Mouse (Mus musculus): ENCODE data around the gene Il17c.

The Il17c gene

GRCm38 (mm10) chr8:122431694-122432442 lies 10.0 kb downstream of the Il17c start:
- DNase-seq (ENCODE audit: low spot score), result no peak

GRCm38 (mm10) chr8:122432443-122433268 lies 10.8 kb downstream of the Il17c start, which contains the start of gene Cyba:
Gene Cyba, minus strand, starts transcription at chr8:122432930.
- DNase-seq (ENCODE audit: low spot score), result peak; percentile 68

- DNase-seq (ENCODE audit: low spot score), result peak; percentile 24
Observed at GRCm38 (mm10) chr8:122433269-122433905, 11.6 kb downstream of the Il17c start.

- no peak for DNase-seq (ENCODE audit: low spot score)
Observed at GRCm38 (mm10) chr8:122435375-122435774, 13.6 kb downstream of the Il17c start.

GRCm38 (mm10) chr8:122436146-122436545 lies 14.3 kb downstream of the Il17c start:
- no peak for DNase-seq (ENCODE audit: low spot score)

- no peak for DNase-seq (ENCODE audit: low spot score)
Observed at GRCm38 (mm10) chr8:122436586-122437125, 14.8 kb downstream of the Il17c start.

GRCm38 (mm10) chr8:122437708-122438331 lies 16.0 kb downstream of the Il17c start:
- DNase-seq (ENCODE audit: low spot score), result no peak

GRCm38 (mm10) chr8:122439336-122439735 lies 17.5 kb downstream of the Il17c start:
- DNase-seq (ENCODE audit: low spot score), result no peak

- DNase-seq (ENCODE audit: low spot score), result no peak
Observed at GRCm38 (mm10) chr8:122441326-122441725, 19.5 kb downstream of the Il17c start.

- DNase-seq (ENCODE audit: low spot score), result no peak
Observed at GRCm38 (mm10) chr8:122442356-122442755, 20.5 kb downstream of the Il17c start.

- peak; percentile 51 for DNase-seq (ENCODE audit: low spot score)
Observed at GRCm38 (mm10) chr8:122442781-122443180, 21.0 kb downstream of the Il17c start.

GRCm38 (mm10) chr8:122443262-122444006 lies 21.6 kb downstream of the Il17c start, which contains the start of gene Mvd:
Gene Mvd, minus strand, starts transcription at chr8:122443422.
- DNase-seq (ENCODE audit: low spot score), result peak; percentile 99

- DNase-seq (ENCODE audit: low spot score), result peak; percentile 76
Observed at GRCm38 (mm10) chr8:122444058-122444748, 22.4 kb downstream of the Il17c start.

- no peak for DNase-seq (ENCODE audit: low spot score)
Observed at GRCm38 (mm10) chr8:122445203-122445602, 23.4 kb downstream of the Il17c start.

GRCm38 (mm10) chr8:122451161-122451703 lies 29.4 kb downstream of the Il17c start:
- no peak for DNase-seq (ENCODE audit: low spot score)

- DNase-seq (ENCODE audit: low spot score), result no peak
Observed at GRCm38 (mm10) chr8:122452154-122452553, 30.3 kb downstream of the Il17c start.

GRCm38 (mm10) chr8:122454409-122454808 lies 32.6 kb downstream of the Il17c start:
- no peak for DNase-seq (ENCODE audit: low spot score)

GRCm38 (mm10) chr8:122457171-122457570 lies 35.4 kb downstream of the Il17c start:
- DNase-seq (ENCODE audit: low spot score), result no peak

GRCm38 (mm10) chr8:122459218-122459900 lies 37.5 kb downstream of the Il17c start:
- peak; percentile 45 for DNase-seq (ENCODE audit: low spot score)

Measured in retina, embryonic 14.5 days (tissue).